Comparison of ENCODE assay signal across 8 mouse cellular contexts in genomic region chr2:32317791-32318417, GRCm38 (mm10). TPM values are rescaled to one million over a fixed set of nuclear protein-coding genes. Genes with fewer than 3 reads are reported as not detected.
DNase-seq lines count a peak whose midpoint lies in the region; ATAC-seq and TF ChIP-seq lines count a peak whose summit lies in the region.

No protein-coding gene starts in this region.

- peak overlapping the region; percentile 45 for H3K4me2 ChIP-seq in liver, postnatal 0 days (ENCODE audit: low read depth, low read length)

- WGBS in liver, postnatal 0 days (ENCODE audit: insufficient replicate concordance), result 16% methylated on average over 17 of the region's 19 CpGs
- WGBS in olfactory bulb, adult 2 months, result 15% methylated on average over 19 of the region's 19 CpGs

- H3K4me3 ChIP-seq in liver, postnatal 0 days (ENCODE audit: low read depth, low read length), result peak overlapping the region; percentile 26
- no peak overlapping the region for H3K4me3 ChIP-seq in olfactory bulb, adult 2 months (ENCODE audit: insufficient read depth, low read depth, low read length)

- no peak for TF ChIP-seq POLR2A in olfactory bulb, adult 2 months (IDR thresholded peaks at IDR 0.05; ENCODE audit: insufficient read depth, low read depth, low read length)

- H3K36me3 ChIP-seq in liver, postnatal 0 days (replicated peaks; ENCODE audit: insufficient read depth, low read length), result no peaks in the 10 kb centered on the region

- ATAC-seq in common myeloid progenitor, adult 5-6 weeks (replicated peaks; ENCODE audit: low read depth, poor library complexity, severe bottlenecking), result peak; percentile 73
- peak; percentile 22; the same call in 1 of the 2 replicates for ATAC-seq in liver, postnatal 0 days

- TF ChIP-seq CTCF in liver, postnatal 0 days (IDR thresholded peaks at IDR 0.05; ENCODE audit: low read depth), result no peak
- TF ChIP-seq CTCF in olfactory bulb, adult 2 months (IDR thresholded peaks at IDR 0.05; ENCODE audit: insufficient read depth, low read depth, low read length), result no peak

- peaks cover 14% of the 10 kb centered on the region for H3K27me3 ChIP-seq in liver, postnatal 0 days (ENCODE audit: insufficient read depth, low read length)

- intact Hi-C loops in gastrocnemius, postnatal 36 days (cut with DNase I), result loop anchor here (5.0 kb wide), 1 partner anchor 34 kb away; the partner anchor contains the start of genes Ciz1 and Dnm1

- H3K27ac ChIP-seq in liver, postnatal 0 days (ENCODE audit: low read depth), result no peak overlapping the region
- H3K27ac ChIP-seq in olfactory bulb, adult 2 months (ENCODE audit: insufficient read depth, low read depth, low read length), result peak overlapping the region; percentile 46; the same call in 1 of the 2 replicates

- peak overlapping the region; percentile 11; the same call in 1 of the 2 replicates for H3K9ac ChIP-seq in liver, postnatal 0 days (replicated peaks)

- no peak for TF ChIP-seq EP300 in liver, postnatal 0 days (IDR thresholded peaks at IDR 0.05; ENCODE audit: low read depth)

- peak; percentile 98 for DNase-seq in 3T3-L1 (ENCODE audit: low read depth, low spot score)
- peak; percentile 68 to 73 for DNase-seq in gastrocnemius, postnatal 36 days
- DNase-seq in hindlimb bud, embryonic 11.5 days (ENCODE audit: extremely low spot score, low read depth, low spot score), result peak; percentile 74
- DNase-seq in liver, postnatal 0 days, result peak; percentile 42
- no peak for DNase-seq in frontal cortex, postnatal 36 days (ENCODE audit: low spot score in 2 of 2)
- no peak for DNase-seq in left cerebral cortex, adult 9 months (ENCODE audit: low spot score in 2 of 2)

- no peaks in the 10 kb centered on the region for H3K9me3 ChIP-seq in liver, postnatal 0 days (ENCODE audit: low read length)

- H3K4me1 ChIP-seq in liver, postnatal 0 days (ENCODE audit: insufficient read depth), result no peaks in the 10 kb centered on the region
- peaks cover 43% of the 10 kb centered on the region for H3K4me1 ChIP-seq in olfactory bulb, adult 2 months (ENCODE audit: control insufficient read depth, insufficient read depth, low read length)

RNA-seq across cellular contexts. Expression of gene Swi5, which starts 30.0 kb away (rescaled TPM):
- 324 and 355 TPM in 2 replicates for total RNA-seq in common myeloid progenitor, adult 5-6 weeks (2017)
- 100 to 1,000 TPM in 1 of 2 experiments, 10 to 100 TPM in 1; 97.6 to 126 TPM for total RNA-seq in gastrocnemius, postnatal 36 days (2021)
- polyA plus RNA-seq in liver, postnatal 0 days (2015; fragmentation: Nextera tagmentation; extraction: Ambion mirVana), result 188 and 209 TPM in 2 replicates
- polyA plus RNA-seq in olfactory bulb, adult 2 months (2012; ENCODE audit: insufficient read depth, insufficient read length, low replicate concordance, missing spikeins), result not detected in 2 replicates

RNA-seq across cellular contexts. Expression of gene Golga2, which starts 30.7 kb away (rescaled TPM):
- total RNA-seq in common myeloid progenitor, adult 5-6 weeks (2017), result 42.8 and 48.4 TPM in 2 replicates
- total RNA-seq in gastrocnemius, postnatal 36 days (2021), result 10 to 100 TPM; 54.1 to 54.7 TPM
- polyA plus RNA-seq in liver, postnatal 0 days (2015; fragmentation: Nextera tagmentation; extraction: Ambion mirVana), result 5.8 and 7.0 TPM in 2 replicates
- polyA plus RNA-seq in olfactory bulb, adult 2 months (2012; ENCODE audit: insufficient read depth, insufficient read length, low replicate concordance, missing spikeins), result 105 TPM in 1 of 2 replicates, not detected in the other

RNA-seq across cellular contexts. Expression of gene Ciz1, which starts 34.2 kb away (rescaled TPM):
- total RNA-seq in common myeloid progenitor, adult 5-6 weeks (2017), result 64.1 and 76.5 TPM in 2 replicates
- total RNA-seq in gastrocnemius, postnatal 36 days (2021), result 10 to 100 TPM; 23.2 to 25.4 TPM
- 9.0 and 9.9 TPM in 2 replicates for polyA plus RNA-seq in liver, postnatal 0 days (2015; fragmentation: Nextera tagmentation; extraction: Ambion mirVana)
- polyA plus RNA-seq in olfactory bulb, adult 2 months (2012; ENCODE audit: insufficient read depth, insufficient read length, low replicate concordance, missing spikeins), result not detected in 2 replicates

RNA-seq across cellular contexts. Expression of gene Dnm1, which starts 35.2 kb away (rescaled TPM):
- not detected in 2 replicates for total RNA-seq in common myeloid progenitor, adult 5-6 weeks (2017)
- 1 to 10 TPM; 4.8 to 5.3 TPM for total RNA-seq in gastrocnemius, postnatal 36 days (2021)
- 0.06 and 0.25 TPM in 2 replicates for polyA plus RNA-seq in liver, postnatal 0 days (2015; fragmentation: Nextera tagmentation; extraction: Ambion mirVana)
- 153 TPM in 1 of 2 replicates, not detected in the other for polyA plus RNA-seq in olfactory bulb, adult 2 months (2012; ENCODE audit: insufficient read depth, insufficient read length, low replicate concordance, missing spikeins)

RNA-seq across cellular contexts. Expression of gene Uck1, which starts 57.9 kb away (rescaled TPM):
- 21.3 and 27.0 TPM in 2 replicates for total RNA-seq in common myeloid progenitor, adult 5-6 weeks (2017)
- 10 to 100 TPM in 1 of 2 experiments, 1 to 10 TPM in 1; 8.1 to 11.6 TPM for total RNA-seq in gastrocnemius, postnatal 36 days (2021)
- 26.9 and 33.3 TPM in 2 replicates for polyA plus RNA-seq in liver, postnatal 0 days (2015; fragmentation: Nextera tagmentation; extraction: Ambion mirVana)
- not detected in 2 replicates for polyA plus RNA-seq in olfactory bulb, adult 2 months (2012; ENCODE audit: insufficient read depth, insufficient read length, low replicate concordance, missing spikeins)

Comparison
In these comparisons a context has a peak if more than half of its experiments do, and no peak if none do; other contexts are left out.
1. DNase-seq: peak in 3T3-L1 (single experiment), gastrocnemius, postnatal 36 days (2 of 2), hindlimb bud, embryonic 11.5 days (single experiment) and liver, postnatal 0 days (single experiment); none in frontal cortex, postnatal 36 days (0 of 2) and left cerebral cortex, adult 9 months (0 of 2).